Mouse (Mus musculus): ENCODE results near the gene Tmem239.

DNA sequence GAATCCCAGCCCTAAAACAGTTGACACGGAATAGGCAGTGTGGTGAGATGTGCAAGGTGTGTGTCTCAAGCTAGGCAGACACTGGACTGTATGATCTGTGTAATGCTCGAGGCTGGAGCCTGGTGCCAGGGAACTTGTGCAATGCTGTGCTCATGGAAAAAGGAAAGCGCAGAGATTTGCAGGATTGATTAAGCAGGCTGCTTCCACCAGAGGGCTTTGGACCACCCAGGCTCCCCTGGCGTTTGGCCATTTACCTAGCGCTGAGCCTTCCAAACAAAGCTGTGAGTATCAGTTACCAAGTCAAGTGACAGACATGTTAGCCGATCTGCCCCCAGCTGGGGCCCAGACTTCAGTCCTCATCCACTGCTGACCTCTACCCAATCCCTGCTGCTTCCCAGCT, 1.9 kb downstream of the Tmem239 start:
- TF ChIP-seq CTCF (IDR thresholded peaks at IDR 0.05; ENCODE audit: control insufficient read depth, insufficient read depth, insufficient replicate concordance, low read depth, low read length) (no peak), POLR2A (IDR thresholded peaks at IDR 0.05; ENCODE audit: control insufficient read depth, low read depth, low read length) (no peak)

Measured in testis, adult 2 months (tissue).